Mouse (Mus musculus) heart, adult 2 months (tissue): Measurements from ENCODE around the gene Tcf19. TPM values are rescaled to one million over a fixed set of nuclear protein-coding genes. Genes with fewer than 3 reads are reported as not detected.

ENCODE experiments used
- DNase-seq, 2 experiments: peaks; one replicate each; pipeline ENCODE4 v3.0.0; 2021
- H3K27ac ChIP-seq: fragments of 200-600 bp; 2 replicates; pipeline ENCODE4 v1.8.1; 2022
- H3K27me3 ChIP-seq: fragments of 200-500 bp; 2 replicates; pipeline ENCODE4 v1.6.1; 2012; ENCODE audit warnings: mild to moderate bottlenecking, low read length, inconsistent platforms, mixed read lengths; ENCODE audit not compliant: control insufficient read depth, insufficient read depth
- H3K36me3 ChIP-seq: fragments of 200-500 bp; 2 replicates; pipeline ENCODE4 v1.6.1; 2012; ENCODE audit warnings: low read length, inconsistent platforms; ENCODE audit not compliant: control insufficient read depth, insufficient read depth
- H3K4me1 ChIP-seq: fragments of 200-500 bp; 2 replicates; pipeline ENCODE4 v1.6.1; 2011; ENCODE audit warnings: low read length; ENCODE audit not compliant: control insufficient read depth, insufficient read depth
- H3K4me3 ChIP-seq: fragments of 200-600 bp; 2 replicates; pipeline ENCODE4 v1.8.1; 2022
- H3K79me2 ChIP-seq: fragments of 200-500 bp; replicated peaks from 2 replicates; pipeline ENCODE4 v1.6.1; 2012; ENCODE audit warnings: mild to moderate bottlenecking, inconsistent platforms, low read length, moderate library complexity, mixed read lengths; ENCODE audit not compliant: control insufficient read depth, insufficient read depth
- H3K9ac ChIP-seq: fragments of 200-500 bp; 2 replicates; pipeline ENCODE4 v1.6.1; 2012; ENCODE audit warnings: low read depth, mild to moderate bottlenecking, control low read depth, inconsistent platforms, low read length, mixed read lengths
- CTCF ChIP-seq: fragments of 200-600 bp; IDR thresholded peaks from 2 replicates; pipeline ENCODE4 v1.8.1; 2022; ENCODE audit warnings: antibody characterized with exemption, mild to moderate bottlenecking, moderate library complexity
- EP300 ChIP-seq: fragments of 200-500 bp; IDR thresholded peaks from 2 replicates; pipeline ENCODE4 v1.6.1; 2011; ENCODE audit warnings: low read depth, low read length, control low read depth; ENCODE audit not compliant: insufficient read depth
- POLR2A ChIP-seq: fragments of 200-500 bp; IDR thresholded peaks from 2 replicates; pipeline ENCODE4 v1.6.1; 2011; ENCODE audit warnings: mild to moderate bottlenecking, low read depth, low read length, control low read depth; ENCODE audit not compliant: insufficient read depth
- WGBS: fragments of 180-500 bp; shearing (Covaris S2); methylation state at CpG from one replicate; pipeline ENCODE4 v1.1.7; 2018; 5-methylcytosine and 5-hydroxymethylcytosine counted together
- intact Hi-C: fragments of 180-260 bp; cut with DNase I; formaldehyde crosslinking; loops from one replicate; pipeline ENCODE4 v1.15.1; 2025
- polyA plus RNA-seq: library from polyadenylated mRNA; depleted of rRNA; stranded (reverse); fragments of >200 nt; gene quantifications from 2 replicates; pipeline ENCODE4 v1.2.3, GENCODE M21; 2012
- total RNA-seq, 2 experiments: library from RNA; stranded (reverse); gene quantifications; 2 replicates each; pipeline ENCODE4 v1.2.3; 2021

Gene Tcf19
- total and polyA plus RNA-seq, 3 experiments: 2.0 to 3.0 (median 2.4) TPM

- Histone ChIP-seq H3K9ac (no peak overlapping the region), H3K27me3 (no peaks in the 10 kb centered on the region), H3K36me3 (no peaks in the 10 kb centered on the region), H3K27ac (no peak overlapping the region), H3K4me3 (no peak overlapping the region), H3K4me1 (no peaks in the 10 kb centered on the region), H3K79me2 (no peaks in the 10 kb centered on the region)
- no peak for TF ChIP-seq EP300
- TF ChIP-seq POLR2A: no peak
- no peak for DNase-seq
- WGBS: 87% methylated on average over 9 of the region's 9 CpGs
- intact Hi-C loops: no loop called here
Measured at GRCm38 (mm10) chr17:35524354-35524753, 7.7 kb upstream of the Tcf19 start.

- no peaks in the 10 kb centered on the region for H3K36me3 ChIP-seq
- 7% methylated on average over 12 of the region's 12 CpGs for WGBS
- H3K4me1 ChIP-seq: 0 out of 2 replicates have a peak, but pooled peaks cover 1% of the 10 kb centered on the region
- DNase-seq: peak in 1 of 2 experiments; percentile 30
- no peak for TF ChIP-seq EP300
- no peak for TF ChIP-seq POLR2A
- TF ChIP-seq CTCF: no peak
- peak overlapping the region; percentile 40; the same call in 1 of the 2 replicates for H3K27ac ChIP-seq
- no peaks in the 10 kb centered on the region for H3K27me3 ChIP-seq
- peak overlapping the region; percentile 64 for H3K4me3 ChIP-seq
- 0 out of 2 replicates have a peak overlapping the region, but pooled peaks have one; percentile 7 for H3K9ac ChIP-seq
- no peaks in the 10 kb centered on the region for H3K79me2 ChIP-seq
- intact Hi-C loops: no loop called here
Measured at GRCm38 (mm10) chr17:35517526-35517925, 902 bp upstream of the Tcf19 start.

- Histone ChIP-seq H3K9ac (peak overlapping the region; percentile 34), H3K27me3 (no peaks in the 10 kb centered on the region), H3K4me1 (0 out of 2 replicates have a peak, but pooled peaks cover 1% of the 10 kb centered on the region), H3K79me2 (no peaks in the 10 kb centered on the region), H3K4me3 (peak overlapping the region; percentile 64), H3K36me3 (no peaks in the 10 kb centered on the region), H3K27ac (peak overlapping the region; percentile 18; the same call in 1 of the 2 replicates)
- DNase-seq: no peak
- intact Hi-C loops: loop anchor here (2.0 kb wide), 1 partner anchor 31 kb away; no protein-coding TSS in a partner anchor
- WGBS: 8% methylated on average over 25 of the region's 25 CpGs
- TF ChIP-seq EP300 (no peak), POLR2A (no peak), CTCF (no peak)
Measured at GRCm38 (mm10) chr17:35515911-35516640, 548 bp downstream of the Tcf19 start.

- 0 out of 2 replicates have a peak, but pooled peaks cover 1% of the 10 kb centered on the region for H3K4me1 ChIP-seq
- intact Hi-C loops: loop anchor here (2.0 kb wide), 1 partner anchor 30 kb away; no protein-coding TSS in a partner anchor
- no peak overlapping the region for H3K4me3 ChIP-seq
- no peak for TF ChIP-seq EP300
- no peak for TF ChIP-seq CTCF
- H3K9ac ChIP-seq: no peak overlapping the region
- no peak overlapping the region for H3K27ac ChIP-seq
- H3K36me3 ChIP-seq: no peaks in the 10 kb centered on the region
- no peak for DNase-seq
- WGBS: 72% methylated on average over 6 of the region's 6 CpGs
- H3K27me3 ChIP-seq: no peaks in the 10 kb centered on the region
- no peaks in the 10 kb centered on the region for H3K79me2 ChIP-seq
Measured at GRCm38 (mm10) chr17:35514756-35515155, 1.9 kb downstream of the Tcf19 start.

GRCm38 (mm10) chr17:35513886-35514285 is 2.7 kb downstream of the Tcf19 start:
- peak; percentile 91 for TF ChIP-seq CTCF
- no peak for TF ChIP-seq POLR2A

GRCm38 (mm10) chr17:35512916-35513626 is 3.6 kb downstream of the Tcf19 start:
- WGBS: 85% methylated on average over 7 of the region's 7 CpGs
- TF ChIP-seq EP300 (no peak), CTCF (peak; percentile 46)
- Histone ChIP-seq H3K36me3 (no peaks in the 10 kb centered on the region), H3K4me1 (0 out of 2 replicates have a peak, but pooled peaks cover 1% of the 10 kb centered on the region), H3K4me3 (no peak overlapping the region), H3K27me3 (no peaks in the 10 kb centered on the region), H3K9ac (no peak overlapping the region), H3K27ac (no peak overlapping the region), H3K79me2 (no peaks in the 10 kb centered on the region)
- intact Hi-C loops: no loop called here
- DNase-seq: no peak

More at GRCm38 (mm10) chr17:35513886-35514285, 2.7 kb downstream of the Tcf19 start:
- Histone ChIP-seq H3K79me2 (no peaks in the 10 kb centered on the region), H3K9ac (no peak overlapping the region), H3K4me1 (0 out of 2 replicates have a peak, but pooled peaks cover 1% of the 10 kb centered on the region), H3K36me3 (no peaks in the 10 kb centered on the region), H3K4me3 (no peak overlapping the region), H3K27ac (no peak overlapping the region), H3K27me3 (no peaks in the 10 kb centered on the region)
- peak; percentile 54 to 87 for DNase-seq
- intact Hi-C loops: loop anchor here (2.0 kb wide), 1 partner anchor 29 kb away; no protein-coding TSS in a partner anchor
- 14% methylated on average over 2 of the region's 2 CpGs for WGBS
